Mouse (Mus musculus) lung, postnatal 0 days (tissue): ENCODE measurements around the gene Igsf21.

Experiments
- CTCF ChIP-seq: IDR thresholded peaks from 2 replicates; pipeline ENCODE4 v1.5.1; 2016; ENCODE audit warnings: antibody characterized with exemption, mild to moderate bottlenecking
- EP300 ChIP-seq: IDR thresholded peaks from 2 replicates; pipeline ENCODE4 v1.6.1; 2016; ENCODE audit warnings: antibody characterized with exemption, mild to moderate bottlenecking, control low read depth

DNA sequence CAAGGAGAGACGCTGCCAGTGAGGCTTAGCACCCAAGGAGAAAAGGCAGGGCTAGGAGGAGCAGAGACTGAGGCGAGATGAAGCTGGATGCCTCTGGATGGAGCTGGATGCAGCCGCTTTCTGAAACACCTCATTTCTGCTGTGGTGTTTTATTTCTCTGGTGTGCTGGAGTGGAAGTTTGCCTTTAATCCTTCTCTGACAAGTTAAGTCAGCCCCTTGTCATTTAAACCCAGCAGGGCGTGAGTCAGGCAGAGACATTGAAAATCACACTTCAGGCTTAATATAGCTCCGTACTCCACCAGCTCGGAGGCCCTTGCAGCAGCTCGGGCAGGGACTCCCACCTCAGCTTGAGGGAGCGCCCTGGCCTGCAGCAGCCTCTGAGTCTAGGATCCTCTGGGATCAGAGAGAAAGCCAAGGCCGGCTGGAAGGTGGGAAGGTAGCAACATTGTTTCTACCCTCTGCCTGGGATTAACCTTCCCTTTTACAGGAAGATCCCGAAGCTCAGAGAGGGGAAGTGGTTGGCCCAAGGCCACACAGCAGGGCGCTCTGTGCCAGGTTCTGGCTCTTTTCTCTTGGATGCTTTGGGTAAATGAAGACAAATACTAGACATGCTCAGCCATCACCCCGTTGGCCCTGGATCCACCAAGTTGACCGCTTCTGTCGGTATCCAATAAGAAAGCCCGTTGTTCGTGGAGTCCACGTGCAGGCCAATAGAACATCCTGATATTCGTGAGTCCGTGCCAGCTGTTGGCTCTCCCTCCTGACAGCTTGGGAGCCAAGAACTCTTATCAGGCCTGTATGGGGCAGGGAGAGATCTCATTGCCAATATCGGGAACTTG, 98.5 kb downstream of the Igsf21 start:
- TF ChIP-seq CTCF, result no peak
- no peak for TF ChIP-seq EP300
